Mouse (Mus musculus) forebrain, embryonic 12.5 days (tissue): ENCODE measurements around the gene Usf1. TPM values are rescaled to one million over a fixed set of nuclear protein-coding genes. Genes with fewer than 3 reads are reported as not detected.

Experiments
- ATAC-seq: fragments of 200-750 bp; cut with Nextera tagmentation; 2 replicates; pipeline ENCODE4 v1.8.0; 2017; ENCODE audit warnings: moderate TSS enrichment; ENCODE audit not compliant: low FRiP score
- H3K27ac ChIP-seq: fragments of 300-500 bp; sonication (generic); 2 replicates; pipeline ENCODE4 v1.5.1; 2016; ENCODE audit warnings: mild to moderate bottlenecking
- H3K27me3 ChIP-seq: fragments of 300-500 bp; sonication (generic); 2 replicates; pipeline ENCODE4 v1.6.1; 2016; ENCODE audit warnings: mild to moderate bottlenecking
- H3K36me3 ChIP-seq: fragments of 300-500 bp; sonication (generic); replicated peaks from 2 replicates; pipeline ENCODE4 v1.6.1; 2016; ENCODE audit warnings: mild to moderate bottlenecking
- H3K4me1 ChIP-seq: fragments of 300-500 bp; sonication (generic); 2 replicates; pipeline ENCODE4 v1.6.1; 2016
- H3K4me2 ChIP-seq: fragments of 300-500 bp; sonication (generic); 2 replicates; pipeline ENCODE4 v1.6.1; 2016; ENCODE audit warnings: mild to moderate bottlenecking, moderate library complexity
- H3K4me3 ChIP-seq: fragments of 300-500 bp; sonication (generic); replicated peaks from 2 replicates; pipeline ENCODE4 v1.5.1; 2016; ENCODE audit warnings: mild to moderate bottlenecking
- H3K9ac ChIP-seq: fragments of 300-500 bp; sonication (generic); 2 replicates; pipeline ENCODE4 v1.6.1; 2016; ENCODE audit warnings: mild to moderate bottlenecking
- H3K9me3 ChIP-seq: fragments of 300-500 bp; sonication (generic); 2 replicates; pipeline ENCODE4 v1.6.1; 2016
- WGBS: fragments of 180-500 bp; shearing (Covaris S2); methylation state at CpG from one replicate; pipeline ENCODE4 v1.1.7; 2016; 5-methylcytosine and 5-hydroxymethylcytosine counted together
- polyA plus RNA-seq: library from polyadenylated mRNA; unstranded; fragments of >200 nt; fragmentation: Nextera tagmentation; extraction: Ambion mirVana; gene quantifications from 2 replicates; pipeline ENCODE4 v1.2.1, GENCODE M21; 2016

Gene Usf1
- polyA plus RNA-seq, 1 experiment from 2014 or later: 175 TPM

DNA sequence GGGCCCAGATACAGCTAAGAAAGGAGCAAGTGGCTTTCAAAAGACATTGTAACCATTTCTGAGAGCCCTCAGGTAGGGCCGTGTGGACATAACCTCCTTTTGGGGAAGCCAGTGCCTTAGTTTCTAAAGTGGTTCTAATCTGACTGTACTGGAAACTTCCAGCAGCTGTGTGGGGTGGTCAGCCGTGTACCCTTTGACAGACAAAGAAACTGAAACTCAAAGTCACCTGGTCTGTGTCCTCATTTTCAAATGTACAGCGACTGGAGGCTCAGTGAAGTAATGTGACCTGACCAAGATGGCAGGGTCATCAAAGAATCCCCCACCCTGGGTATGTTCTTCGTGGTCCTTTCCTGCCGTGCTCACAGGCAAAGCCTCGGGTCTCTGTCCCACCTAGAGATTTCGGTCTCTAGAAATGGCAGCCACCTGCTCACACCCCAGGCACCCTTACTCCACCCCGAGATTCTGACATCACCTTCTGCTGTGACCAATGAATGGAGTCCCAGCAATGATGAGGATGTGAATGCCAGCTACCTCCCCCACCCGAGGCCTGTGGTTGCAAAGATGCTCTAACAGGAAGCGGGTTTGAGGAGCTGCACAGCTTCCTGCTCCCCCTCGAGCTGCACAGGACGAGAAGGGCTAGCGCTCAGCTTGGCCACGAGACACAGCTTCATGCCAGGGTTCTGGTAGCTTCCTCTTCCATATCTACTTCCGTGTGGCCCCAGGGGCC, 22.6 kb upstream of the Usf1 start, which contains the start of gene Arhgap30:
Gene Arhgap30 (plus strand): TSS at position 579 of the 727 bp plus-strand sequence.
- H3K4me3 ChIP-seq: no peak within 1 kb of the TSS
- peaks cover 14% of the 10 kb centered on the region; the same call in 1 of the 2 replicates for H3K27me3 ChIP-seq
- no peaks in the 10 kb centered on the region for H3K9me3 ChIP-seq
- no peaks in the 10 kb centered on the region for H3K4me1 ChIP-seq
- H3K4me2 ChIP-seq: no peak within 1 kb of the TSS
- no peaks in the 10 kb centered on the region for H3K36me3 ChIP-seq
- no peak for ATAC-seq
- WGBS: 84% methylated on average over 15 of the region's 15 CpGs
- no peak within 1 kb of the TSS for H3K9ac ChIP-seq
- no peak within 1 kb of the TSS for H3K27ac ChIP-seq

DNA sequence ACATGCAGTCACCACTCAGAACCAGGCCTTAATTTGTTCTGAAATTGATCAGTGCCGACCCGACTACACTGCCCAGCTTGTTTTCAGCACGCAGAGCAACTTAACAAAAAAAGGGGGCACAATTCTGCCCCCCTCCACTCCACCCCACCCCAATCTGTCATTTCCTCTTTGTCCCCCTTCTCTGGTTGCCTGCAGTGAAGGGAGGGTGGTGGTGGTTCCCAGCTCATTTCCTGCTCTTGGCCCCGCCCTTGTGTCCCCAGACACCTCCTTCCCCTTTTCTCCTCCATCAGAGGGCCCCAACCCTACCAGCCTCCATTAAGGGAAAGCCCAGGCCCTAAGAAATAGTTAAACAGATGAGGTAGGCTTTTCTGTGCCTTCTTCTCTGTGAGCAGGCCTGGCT, 21.0 kb upstream of the Usf1 start:
- H3K27me3 ChIP-seq: peaks cover 14% of the 10 kb centered on the region; the same call in 1 of the 2 replicates
- H3K9me3 ChIP-seq: no peaks in the 10 kb centered on the region
- H3K4me3 ChIP-seq: no peak overlapping the region
- H3K9ac ChIP-seq: no peak overlapping the region
- no peaks in the 10 kb centered on the region for H3K36me3 ChIP-seq
- H3K4me2 ChIP-seq: no peak overlapping the region
- no peaks in the 10 kb centered on the region for H3K4me1 ChIP-seq
- WGBS: 83% methylated on average over 4 of the region's 4 CpGs
- no peak overlapping the region for H3K27ac ChIP-seq
- ATAC-seq: no peak

DNA sequence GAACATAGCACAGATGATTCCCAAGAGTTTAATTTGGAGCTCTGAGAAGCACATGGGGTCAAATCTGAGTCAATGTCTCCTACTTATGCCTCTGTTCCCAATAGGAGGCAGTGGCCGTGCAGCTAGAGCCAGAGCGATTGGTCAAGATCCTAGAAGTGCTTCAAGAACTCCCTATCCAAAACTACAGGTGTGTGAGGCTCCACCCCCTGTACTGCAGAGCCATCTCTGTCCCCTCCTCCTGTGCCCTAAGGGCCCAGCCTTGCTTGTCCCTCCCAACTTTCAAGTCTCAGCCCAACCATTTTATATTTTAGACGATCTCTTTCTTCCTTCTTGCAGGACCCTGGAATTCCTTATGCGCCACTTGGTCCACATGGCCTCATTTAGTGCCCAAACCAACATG, 9.3 kb upstream of the Usf1 start:
- Histone ChIP-seq H3K4me3 (no peak overlapping the region), H3K4me2 (no peak overlapping the region), H3K27me3 (peaks cover 19% of the 10 kb centered on the region; the same call in 1 of the 2 replicates), H3K4me1 (no peaks in the 10 kb centered on the region), H3K27ac (no peak overlapping the region), H3K9me3 (no peaks in the 10 kb centered on the region), H3K9ac (no peak overlapping the region), H3K36me3 (no peaks in the 10 kb centered on the region)
- 86% methylated on average over 4 of the region's 4 CpGs for WGBS
- ATAC-seq: no peak

DNA sequence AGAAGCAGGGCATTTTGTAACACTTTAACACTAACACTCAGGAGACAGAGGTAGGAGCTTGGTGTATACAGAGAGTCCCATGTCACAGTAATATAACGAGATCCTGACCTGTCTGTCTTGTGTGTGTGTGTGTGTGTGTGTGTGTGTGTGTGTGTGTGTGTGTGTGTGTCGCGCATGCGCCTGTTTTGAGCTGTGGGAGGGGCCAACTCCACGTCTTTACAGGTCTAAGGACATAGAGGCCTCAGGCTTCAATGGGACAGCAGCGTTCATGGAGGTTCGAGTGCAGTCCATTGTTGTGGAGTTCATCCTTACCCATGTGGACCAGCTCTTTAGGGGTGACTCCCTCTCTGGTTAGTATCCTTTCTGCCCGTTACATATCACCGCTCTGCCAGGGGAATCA, 8.1 kb upstream of the Usf1 start:
- H3K27me3 ChIP-seq: peaks cover 23% of the 10 kb centered on the region
- H3K4me2 ChIP-seq: no peak overlapping the region
- H3K9ac ChIP-seq: no peak overlapping the region
- H3K36me3 ChIP-seq: no peaks in the 10 kb centered on the region
- no peak overlapping the region for H3K4me3 ChIP-seq
- ATAC-seq: no peak
- H3K9me3 ChIP-seq: no peaks in the 10 kb centered on the region
- no peaks in the 10 kb centered on the region for H3K4me1 ChIP-seq
- H3K27ac ChIP-seq: no peak overlapping the region
- WGBS: 85% methylated on average over 9 of the region's 9 CpGs

DNA sequence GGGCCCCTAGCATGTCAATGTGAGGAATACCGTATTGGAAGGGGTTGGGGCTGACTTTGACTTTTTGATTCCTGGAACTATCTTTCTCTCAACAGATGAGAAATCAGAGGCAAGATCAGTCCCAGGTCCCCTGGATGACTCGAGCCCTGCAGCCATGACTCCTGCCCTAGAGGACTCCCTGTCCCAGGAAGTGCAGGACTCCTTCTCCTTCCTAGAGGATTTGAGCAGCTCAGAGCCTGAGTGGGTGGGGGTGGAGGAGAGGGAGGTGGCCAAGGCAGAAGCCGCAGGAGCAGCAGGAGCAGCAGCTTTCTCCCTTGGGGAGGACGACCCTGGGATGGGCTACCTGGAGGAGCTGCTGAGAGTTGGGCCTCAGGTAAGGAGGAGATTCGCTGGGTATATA, 3.9 kb upstream of the Usf1 start:
- no peak overlapping the region for H3K9ac ChIP-seq
- no peaks in the 10 kb centered on the region for H3K4me1 ChIP-seq
- no peak overlapping the region for H3K4me3 ChIP-seq
- H3K27ac ChIP-seq: no peak overlapping the region
- WGBS: 80% methylated on average over 5 of the region's 5 CpGs
- no peaks in the 10 kb centered on the region for H3K9me3 ChIP-seq
- no peak overlapping the region for H3K4me2 ChIP-seq
- ATAC-seq: no peak
- peaks cover 31% of the 10 kb centered on the region for H3K27me3 ChIP-seq
- no peaks in the 10 kb centered on the region for H3K36me3 ChIP-seq

DNA sequence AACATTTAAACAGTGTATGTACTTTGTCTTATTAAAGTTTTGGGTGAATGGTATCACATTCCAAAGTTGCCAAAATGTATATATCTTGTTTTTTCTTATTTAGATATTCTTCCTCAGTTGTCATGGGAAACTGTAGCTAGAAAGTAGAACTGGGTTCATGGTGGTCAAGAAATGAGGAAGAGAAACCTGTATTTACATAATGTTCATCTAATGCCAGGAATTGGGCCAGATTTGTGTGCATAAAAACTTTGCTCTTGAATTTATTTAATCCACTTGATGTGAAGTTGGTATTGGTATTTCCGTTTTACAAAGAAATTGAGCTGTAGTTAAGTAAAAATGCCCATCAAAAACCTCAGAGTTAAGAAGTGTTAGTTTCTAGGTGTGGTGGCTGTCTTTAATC, 882 bp upstream of the Usf1 start:
- Histone ChIP-seq H3K36me3 (peaks cover 12% of the 10 kb centered on the region), H3K27me3 (peaks cover 31% of the 10 kb centered on the region), H3K4me2 (no peak overlapping the region), H3K9me3 (no peaks in the 10 kb centered on the region), H3K4me3 (no peak overlapping the region), H3K27ac (no peak overlapping the region), H3K9ac (no peak overlapping the region), H3K4me1 (peaks cover 20% of the 10 kb centered on the region)
- WGBS: 79% methylated on average over 1 of the region's 1 CpGs
- no peak for ATAC-seq

DNA sequence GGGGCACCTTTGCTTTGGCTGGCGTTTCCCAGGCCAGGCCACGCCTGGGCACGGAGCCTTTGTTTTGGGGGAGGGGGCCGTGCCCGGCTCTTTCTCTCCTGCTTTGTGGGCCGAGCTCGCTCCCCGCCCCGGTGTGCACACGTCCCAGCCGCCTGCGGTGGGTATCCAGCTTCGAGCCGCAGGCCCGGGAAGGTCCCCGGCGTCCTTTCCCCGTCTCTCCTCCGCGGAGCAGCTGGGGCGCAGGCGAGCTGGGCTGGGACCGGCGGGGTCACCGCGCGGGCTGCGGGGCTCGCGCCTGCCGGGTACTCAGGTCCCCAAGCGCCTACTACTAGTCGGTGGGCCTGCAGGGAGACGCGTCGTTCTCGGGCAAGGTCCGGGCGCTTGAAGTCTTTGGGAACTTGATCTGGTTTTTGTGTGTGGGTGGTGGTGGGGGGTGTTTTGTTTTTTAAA, 404 bp downstream of the Usf1 start:
- Histone ChIP-seq H3K36me3 (peaks cover 25% of the 10 kb centered on the region), H3K4me2 (peak overlapping the region; percentile 60), H3K9ac (peak overlapping the region; percentile 98), H3K27ac (peak overlapping the region; percentile 94), H3K27me3 (peaks cover 23% of the 10 kb centered on the region), H3K9me3 (no peaks in the 10 kb centered on the region), H3K4me3 (peak overlapping the region; percentile 96), H3K4me1 (peaks cover 20% of the 10 kb centered on the region)
- peak; percentile 82 for ATAC-seq
- under 1% methylated on average over 39 of the region's 39 CpGs for whole genome bisulfite sequencing

DNA sequence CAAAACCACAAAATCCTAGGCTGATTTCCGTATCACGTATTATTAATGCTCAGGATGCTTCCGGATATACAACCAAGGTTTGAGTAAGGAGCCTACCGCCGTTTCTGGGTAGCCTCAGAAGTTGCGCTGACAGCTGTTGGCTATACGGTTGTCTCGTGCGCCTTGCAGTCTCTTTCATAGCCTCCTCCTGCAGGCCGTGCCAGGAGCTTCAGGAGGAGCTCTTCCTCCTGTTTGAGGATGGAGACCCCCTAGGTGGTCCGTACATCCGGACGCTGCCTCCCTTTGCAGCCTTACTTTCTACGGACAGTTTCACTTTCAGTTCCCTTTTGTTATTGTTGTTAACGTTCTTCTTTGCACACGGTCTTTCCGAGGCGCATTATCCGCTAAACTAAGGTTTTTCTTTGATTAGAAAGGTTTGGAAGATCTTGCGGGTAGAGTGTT, 908 bp downstream of the Usf1 start:
- Histone ChIP-seq H3K36me3 (peaks cover 30% of the 10 kb centered on the region), H3K4me2 (peak overlapping the region; percentile 60), H3K27me3 (peaks cover 22% of the 10 kb centered on the region), H3K4me1 (peaks cover 20% of the 10 kb centered on the region), H3K9ac (peak overlapping the region; percentile 98), H3K4me3 (peak overlapping the region; percentile 96), H3K9me3 (no peaks in the 10 kb centered on the region), H3K27ac (peak overlapping the region; percentile 94)
- under 1% methylated on average over 20 of the region's 20 CpGs for WGBS
- ATAC-seq: peak; percentile 54; the same call in 1 of the 2 replicates

DNA sequence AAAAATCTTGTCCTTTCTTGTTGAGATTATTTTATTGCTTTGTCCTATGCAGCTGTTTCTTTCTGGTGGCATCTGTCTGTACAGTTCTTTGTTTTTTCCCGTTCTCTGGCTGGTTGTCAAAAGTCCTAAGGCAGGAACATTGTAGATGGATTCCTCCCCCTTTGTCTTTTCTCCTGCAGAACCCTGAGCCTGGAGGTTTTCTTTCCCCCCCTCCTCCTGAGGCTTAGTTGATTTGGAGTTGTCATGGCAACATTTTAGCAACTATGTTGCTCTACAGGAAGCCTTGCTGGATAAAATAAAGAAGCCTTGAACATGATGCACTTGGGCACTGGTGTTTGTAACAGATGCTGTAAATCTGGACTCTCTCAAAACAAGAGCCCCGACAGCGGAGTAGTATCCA, 1.3 kb downstream of the Usf1 start:
- H3K27ac ChIP-seq: peak overlapping the region; percentile 94
- WGBS: 27% methylated on average over 3 of the region's 3 CpGs
- ATAC-seq: no peak
- peak overlapping the region; percentile 60 for H3K4me2 ChIP-seq
- peaks cover 20% of the 10 kb centered on the region for H3K4me1 ChIP-seq
- peak overlapping the region; percentile 96 for H3K4me3 ChIP-seq
- H3K36me3 ChIP-seq: peaks cover 34% of the 10 kb centered on the region
- H3K27me3 ChIP-seq: peaks cover 19% of the 10 kb centered on the region
- no peaks in the 10 kb centered on the region for H3K9me3 ChIP-seq
- H3K9ac ChIP-seq: peak overlapping the region; percentile 98

DNA sequence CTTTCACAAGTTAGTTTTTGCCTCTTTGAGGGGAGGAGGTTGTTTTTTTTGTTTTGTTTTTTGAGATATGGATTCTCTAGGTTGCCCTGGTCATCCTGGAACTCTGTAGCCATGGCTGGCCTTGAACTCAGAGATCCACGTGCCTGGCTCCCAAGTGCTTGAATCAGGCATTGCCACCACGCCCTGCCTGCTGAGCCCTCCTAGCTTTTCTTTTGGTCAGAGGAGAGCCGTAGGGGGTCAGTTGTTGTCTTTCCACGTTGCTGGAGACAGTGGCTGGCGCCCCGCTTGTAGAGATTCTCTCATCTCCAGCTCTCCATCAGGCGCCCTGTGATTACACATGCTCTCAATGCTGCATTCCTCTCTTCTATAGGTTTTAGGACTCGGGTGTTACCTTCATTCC, 2.5 kb downstream of the Usf1 start:
- no peak overlapping the region for H3K9ac ChIP-seq
- H3K36me3 ChIP-seq: peaks cover 43% of the 10 kb centered on the region
- H3K4me1 ChIP-seq: peaks cover 20% of the 10 kb centered on the region
- H3K27ac ChIP-seq: no peak overlapping the region
- ATAC-seq: no peak
- H3K4me2 ChIP-seq: peak overlapping the region; percentile 60
- H3K9me3 ChIP-seq: no peaks in the 10 kb centered on the region
- WGBS: 71% methylated on average over 8 of the region's 8 CpGs
- H3K27me3 ChIP-seq: peaks cover 7% of the 10 kb centered on the region
- 0 out of 2 replicates have a peak overlapping the region, but pooled peaks have one; percentile 96 for H3K4me3 ChIP-seq

DNA sequence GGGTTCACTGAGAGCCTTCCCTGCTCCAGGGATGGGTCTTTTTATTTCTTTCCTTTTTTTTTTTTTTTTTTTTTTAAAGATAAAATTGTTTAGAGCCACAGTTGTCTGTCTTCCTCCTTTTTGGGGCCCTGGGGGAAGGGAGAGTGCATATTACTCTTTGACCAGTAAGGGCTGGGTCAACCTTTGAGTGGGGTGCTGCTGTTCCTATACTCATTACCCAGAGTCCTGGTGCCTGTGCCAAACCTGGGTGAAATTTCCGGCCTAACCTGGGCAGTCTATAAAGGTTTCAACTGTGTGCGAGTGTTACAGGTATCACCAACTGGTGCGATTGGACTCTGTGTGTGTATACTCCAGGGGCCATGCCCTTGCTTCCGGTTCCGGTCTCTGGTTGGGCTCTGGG, 7.5 kb downstream of the Usf1 start, which contains the start of gene Tstd1:
Gene Tstd1 (plus strand): TSS at position 213 of the 400 bp plus-strand sequence.
- no peaks in the 10 kb centered on the region for H3K27me3 ChIP-seq
- H3K9ac ChIP-seq: no peak within 1 kb of the TSS
- H3K36me3 ChIP-seq: peaks cover 59% of the 10 kb centered on the region
- WGBS: 90% methylated on average over 5 of the region's 5 CpGs
- H3K4me1 ChIP-seq: peaks cover 7% of the 10 kb centered on the region
- no peak within 1 kb of the TSS for H3K4me3 ChIP-seq
- no peaks in the 10 kb centered on the region for H3K9me3 ChIP-seq
- ATAC-seq: peak; percentile 28; the same call in 1 of the 2 replicates
- no peak within 1 kb of the TSS for H3K4me2 ChIP-seq
- peak within 1 kb of the TSS; percentile 31; the same call in 1 of the 2 replicates for H3K27ac ChIP-seq

DNA sequence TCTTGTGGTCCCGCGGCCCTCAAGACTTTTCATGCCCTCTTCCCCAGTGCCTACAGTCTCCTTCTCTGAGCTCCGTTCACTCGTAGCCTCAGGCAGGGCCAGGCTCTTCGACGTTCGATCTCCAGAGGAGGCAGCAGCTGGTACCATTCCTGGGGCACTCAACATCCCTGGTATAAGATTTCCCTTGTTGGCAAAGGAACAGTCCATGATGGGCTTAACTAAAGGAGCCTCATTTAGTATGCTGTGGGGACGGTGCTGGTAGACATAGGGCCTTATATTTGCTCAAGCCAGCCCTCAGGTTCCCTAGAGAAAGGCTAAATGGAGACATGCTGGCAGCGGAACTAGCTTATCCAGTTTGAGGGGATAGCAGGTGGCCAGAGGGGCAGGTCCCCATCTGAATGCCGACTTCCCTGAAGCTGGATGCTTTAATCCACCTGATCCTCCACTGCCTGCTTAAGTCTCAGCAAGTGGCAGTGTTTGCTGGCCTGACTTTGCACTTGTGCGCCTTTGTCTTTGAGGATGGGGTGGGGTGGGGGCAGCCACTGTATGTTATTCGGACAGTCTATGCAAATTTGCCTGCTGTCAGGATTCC, 8.3 kb downstream of the Usf1 start:
- H3K36me3 ChIP-seq: peaks cover 55% of the 10 kb centered on the region
- no peaks in the 10 kb centered on the region for H3K27me3 ChIP-seq
- no peak overlapping the region for H3K4me3 ChIP-seq
- no peak overlapping the region for H3K4me2 ChIP-seq
- WGBS: 57% methylated on average over 12 of the region's 12 CpGs
- no peaks in the 10 kb centered on the region; the same call in 1 of the 2 replicates for H3K4me1 ChIP-seq
- H3K9me3 ChIP-seq: no peaks in the 10 kb centered on the region
- H3K27ac ChIP-seq: peak overlapping the region; percentile 31; the same call in 1 of the 2 replicates
- ATAC-seq: peak; percentile 41; the same call in 1 of the 2 replicates
- no peak overlapping the region for H3K9ac ChIP-seq
